Mouse (Mus musculus): Measurements from ENCODE around the gene Igf2. TPM values are rescaled to one million over a fixed set of nuclear protein-coding genes. Genes with fewer than 3 reads are reported as not detected.
A peak's percentile ranks its signal among the peaks of the same experiment; 100 is the strongest.

Igf2 gene
- polyA plus RNA-seq, 1 experiment from 2014 or later: 970 TPM

DNA sequence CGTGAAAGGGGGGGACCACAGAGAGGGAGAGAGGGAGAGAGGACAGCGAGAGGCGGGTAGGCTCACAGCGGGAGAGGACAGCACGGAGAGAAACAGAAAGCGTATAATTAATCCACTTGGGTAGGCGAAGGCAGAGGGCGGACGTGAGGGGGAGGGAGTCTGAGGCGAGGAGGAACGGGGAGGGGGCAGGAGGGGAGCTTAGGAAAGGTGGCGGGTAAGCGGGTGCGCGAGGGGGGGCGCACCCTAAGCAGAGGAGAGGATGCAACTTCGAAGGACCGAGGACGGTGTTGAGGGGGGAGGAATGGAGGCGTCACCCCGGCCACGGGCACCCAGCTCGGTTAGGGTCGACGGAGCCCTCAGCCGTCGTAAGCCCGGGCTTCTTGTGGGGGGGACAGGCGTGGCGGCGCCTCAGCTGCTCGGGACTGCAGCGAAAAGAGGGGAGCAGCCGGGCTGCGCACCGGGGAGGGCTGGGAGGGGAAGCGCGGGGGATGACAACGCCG lies 7.9 kb downstream of the Igf2 start:
- ATAC-seq (ENCODE audit: insufficient number of reproducible peaks, low FRiP score, low TSS enrichment, low read depth): peak; percentile 1; the same call in 1 of the 2 replicates
- peak overlapping the region; percentile 71 for H3K4me2 ChIP-seq (replicated peaks)
- H3K27ac ChIP-seq (replicated peaks): peak overlapping the region; percentile 90
- H3K4me1 ChIP-seq: peaks cover 57% of the 10 kb centered on the region
- H3K9ac ChIP-seq: peak overlapping the region; percentile 66
- peaks cover 90% of the 10 kb centered on the region for H3K27me3 ChIP-seq
- peak overlapping the region; percentile 60 for H3K4me3 ChIP-seq (replicated peaks)
- H3K36me3 ChIP-seq: peaks cover 9% of the 10 kb centered on the region; the same call in 1 of the 2 replicates
- no peaks in the 10 kb centered on the region for H3K9me3 ChIP-seq (replicated peaks)
- whole genome bisulfite sequencing: under 1% methylated on average over 40 of the region's 40 CpGs

GRCm38 (mm10) chr7:142657821-142658614 lies 8.6 kb downstream of the Igf2 start:
- ATAC-seq (ENCODE audit: insufficient number of reproducible peaks, low FRiP score, low TSS enrichment, low read depth): no peak

GRCm38 (mm10) chr7:142657341-142657791 lies 9.2 kb downstream of the Igf2 start:
- Histone ChIP-seq H3K36me3 (peaks cover 14% of the 10 kb centered on the region; the same call in 1 of the 2 replicates), H3K9ac (peak overlapping the region; percentile 66), H3K27me3 (peaks cover 80% of the 10 kb centered on the region), H3K4me3 (replicated peaks) (peak overlapping the region; percentile 60), H3K4me2 (replicated peaks) (peak overlapping the region; percentile 71), H3K4me1 (peaks cover 51% of the 10 kb centered on the region), H3K27ac (replicated peaks) (peak overlapping the region; percentile 90), H3K9me3 (replicated peaks) (no peaks in the 10 kb centered on the region)
- 14% methylated on average over 7 of the region's 9 CpGs for WGBS
- ATAC-seq (ENCODE audit: insufficient number of reproducible peaks, low FRiP score, low TSS enrichment, low read depth): peak; percentile 25

More at GRCm38 (mm10) chr7:142657821-142658614, 8.6 kb downstream of the Igf2 start:
- peaks cover 51% of the 10 kb centered on the region for H3K4me1 ChIP-seq
- H3K36me3 ChIP-seq: peaks cover 12% of the 10 kb centered on the region; the same call in 1 of the 2 replicates
- H3K27me3 ChIP-seq: peaks cover 86% of the 10 kb centered on the region
- H3K4me2 ChIP-seq (replicated peaks): peak overlapping the region; percentile 71
- H3K27ac ChIP-seq (replicated peaks): peak overlapping the region; percentile 90
- H3K4me3 ChIP-seq (replicated peaks): peak overlapping the region; percentile 60
- 1% methylated on average over 34 of the region's 34 CpGs for WGBS
- peak overlapping the region; percentile 66 for H3K9ac ChIP-seq
- H3K9me3 ChIP-seq (replicated peaks): no peaks in the 10 kb centered on the region

DNA sequence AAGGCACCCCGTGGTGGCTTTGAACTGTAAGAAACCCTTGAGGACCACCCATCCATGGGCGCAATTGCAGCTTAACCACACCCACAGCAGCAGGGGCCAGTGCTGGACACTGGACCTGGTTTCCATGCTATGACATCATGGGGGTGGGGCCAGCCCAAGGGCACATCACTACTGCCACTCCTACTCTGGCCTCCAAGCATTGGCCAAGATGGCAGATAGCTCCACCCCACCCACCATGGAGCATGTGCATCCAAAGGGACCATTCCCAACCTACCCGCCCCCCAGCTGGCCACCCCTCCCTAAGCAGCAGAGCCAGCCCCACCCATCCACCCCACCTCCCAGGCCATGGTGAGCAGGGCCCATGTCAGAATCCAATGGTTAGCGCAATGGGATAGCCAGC lies 10.6 kb downstream of the Igf2 start:
- peak overlapping the region; percentile 31; the same call in 1 of the 2 replicates for H3K9ac ChIP-seq

DNA sequence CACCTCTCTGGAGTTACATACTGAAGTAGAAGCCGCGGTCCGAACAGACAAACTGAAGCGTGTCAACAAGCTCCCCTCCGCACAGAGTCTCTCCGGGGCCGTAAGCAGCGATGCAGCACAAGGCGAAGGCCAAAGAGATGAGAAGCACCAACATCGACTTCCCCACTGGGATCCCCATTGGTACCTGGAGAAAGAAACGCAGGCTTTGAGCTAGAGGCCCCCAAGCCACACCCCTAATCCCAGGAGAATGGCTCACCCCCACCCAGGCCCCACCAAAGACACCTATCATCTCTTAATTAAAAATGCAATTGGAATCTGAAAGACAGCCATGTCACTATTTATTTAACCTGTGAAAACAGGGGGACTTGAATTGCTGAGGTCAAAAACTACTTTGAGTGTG lies 11.0 kb downstream of the Igf2 start:
- Histone ChIP-seq H3K27ac (replicated peaks) (no peak overlapping the region), H3K27me3 (peaks cover 66% of the 10 kb centered on the region), H3K9ac (peak overlapping the region; percentile 15; the same call in 1 of the 2 replicates), H3K4me2 (replicated peaks) (peak overlapping the region; percentile 71), H3K4me3 (replicated peaks) (peak overlapping the region; percentile 60), H3K9me3 (replicated peaks) (no peaks in the 10 kb centered on the region), H3K4me1 (peaks cover 44% of the 10 kb centered on the region), H3K36me3 (peaks cover 24% of the 10 kb centered on the region; the same call in 1 of the 2 replicates)
- ATAC-seq (ENCODE audit: insufficient number of reproducible peaks, low FRiP score, low TSS enrichment, low read depth): no peak
- whole genome bisulfite sequencing: 16% methylated on average over 11 of the region's 11 CpGs

More for the DNA sequence above, 10.6 kb downstream of the Igf2 start:
- Histone ChIP-seq H3K27me3 (peaks cover 70% of the 10 kb centered on the region), H3K4me3 (replicated peaks) (peak overlapping the region; percentile 60), H3K27ac (replicated peaks) (peak overlapping the region; percentile 55; the same call in 1 of the 2 replicates), H3K4me1 (peaks cover 49% of the 10 kb centered on the region), H3K9me3 (replicated peaks) (no peaks in the 10 kb centered on the region), H3K4me2 (replicated peaks) (peak overlapping the region; percentile 71), H3K36me3 (peaks cover 22% of the 10 kb centered on the region; the same call in 1 of the 2 replicates)
- WGBS: 48% methylated on average over 4 of the region's 4 CpGs
- ATAC-seq (ENCODE audit: insufficient number of reproducible peaks, low FRiP score, low TSS enrichment, low read depth): no peak; the same call in 1 of the 2 replicates

DNA sequence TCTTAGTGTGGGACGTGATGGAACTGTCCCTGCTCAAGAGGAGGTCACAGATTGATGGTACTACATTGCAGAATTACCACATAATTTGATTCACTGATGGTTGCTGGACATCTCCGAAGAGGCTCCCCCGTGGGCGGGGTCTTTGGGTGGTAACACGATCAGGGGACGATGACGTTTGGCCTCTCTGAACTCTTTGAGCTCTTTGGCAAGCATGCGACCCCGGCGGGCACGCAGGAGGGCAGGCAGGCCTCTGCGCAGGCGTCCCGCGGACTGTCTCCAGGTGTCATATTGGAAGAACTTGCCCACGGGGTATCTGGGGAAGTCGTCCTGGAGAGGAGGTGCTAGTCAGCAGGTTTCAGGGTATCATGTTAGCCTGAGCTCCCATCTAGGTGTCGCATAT lies 12.9 kb downstream of the Igf2 start:
- no peak for ATAC-seq (ENCODE audit: insufficient number of reproducible peaks, low FRiP score, low TSS enrichment, low read depth)
- peak overlapping the region; percentile 60; the same call in 1 of the 2 replicates for H3K4me3 ChIP-seq (replicated peaks)
- H3K4me2 ChIP-seq (replicated peaks): no peak overlapping the region
- peaks cover 24% of the 10 kb centered on the region; the same call in 1 of the 2 replicates for H3K36me3 ChIP-seq
- 0 out of 2 replicates have a peak overlapping the region, but pooled peaks have one; percentile 39 for H3K27ac ChIP-seq (replicated peaks)
- 19% methylated on average over 18 of the region's 18 CpGs for WGBS
- no peak overlapping the region for H3K9ac ChIP-seq
- peaks cover 29% of the 10 kb centered on the region for H3K4me1 ChIP-seq
- no peaks in the 10 kb centered on the region for H3K9me3 ChIP-seq (replicated peaks)
- peaks cover 47% of the 10 kb centered on the region for H3K27me3 ChIP-seq

DNA sequence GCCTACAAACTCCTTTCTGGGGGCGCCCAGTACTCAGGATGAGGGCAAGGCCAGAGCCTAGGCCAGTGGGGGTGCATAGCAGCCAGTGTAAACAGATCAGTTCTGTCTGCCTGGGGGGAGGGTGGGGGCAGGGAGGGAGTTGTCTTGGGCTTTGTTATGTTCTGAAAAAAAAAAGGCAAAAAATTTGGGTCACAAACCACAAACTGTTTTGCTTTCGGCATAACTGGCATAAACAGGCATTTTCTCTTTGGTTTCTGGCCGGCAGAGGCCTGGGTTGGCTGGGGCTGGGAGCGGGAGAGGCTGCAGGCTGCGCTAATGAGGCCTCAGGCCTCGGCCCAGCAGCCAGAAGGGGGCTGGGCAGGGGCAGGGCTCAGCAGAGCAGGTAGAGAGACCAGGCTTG lies 19.9 kb downstream of the Igf2 start:
- H3K36me3 ChIP-seq: peaks cover 6% of the 10 kb centered on the region; the same call in 1 of the 2 replicates
- no peak overlapping the region for H3K4me3 ChIP-seq (replicated peaks)
- H3K4me1 ChIP-seq: peaks cover 19% of the 10 kb centered on the region
- H3K9me3 ChIP-seq (replicated peaks): no peaks in the 10 kb centered on the region
- H3K4me2 ChIP-seq (replicated peaks): no peak overlapping the region
- H3K27ac ChIP-seq (replicated peaks): 0 out of 2 replicates have a peak overlapping the region, but pooled peaks have one; percentile 22
- ATAC-seq (ENCODE audit: insufficient number of reproducible peaks, low FRiP score, low TSS enrichment, low read depth): no peak; the same call in 1 of the 2 replicates
- H3K27me3 ChIP-seq: no peaks in the 10 kb centered on the region
- no peak overlapping the region for H3K9ac ChIP-seq
- 21% methylated on average over 6 of the region's 6 CpGs for WGBS

DNA sequence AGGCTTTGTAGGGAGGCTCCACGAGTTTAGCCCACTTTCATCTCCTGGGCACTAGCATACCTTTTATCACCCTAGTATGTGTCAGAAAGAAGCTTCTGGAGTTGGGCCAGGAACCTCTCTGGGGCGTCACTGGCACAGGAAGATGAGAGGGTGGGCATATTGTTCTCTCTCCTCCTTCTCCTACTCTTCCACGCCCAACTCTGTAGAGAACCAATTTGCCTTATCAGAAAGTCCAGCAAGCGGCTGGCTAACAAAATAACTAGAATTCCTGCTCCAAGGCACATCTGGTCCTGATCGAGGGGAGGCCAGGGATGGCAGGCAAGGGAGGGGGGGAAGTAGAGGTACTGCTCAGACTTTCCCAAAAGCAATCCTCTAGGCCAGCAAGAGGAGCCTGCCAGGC lies 21.6 kb downstream of the Igf2 start:
- no peak overlapping the region for H3K9ac ChIP-seq
- H3K9me3 ChIP-seq (replicated peaks): no peaks in the 10 kb centered on the region
- H3K4me2 ChIP-seq (replicated peaks): no peak overlapping the region
- H3K36me3 ChIP-seq: no peaks in the 10 kb centered on the region
- no peaks in the 10 kb centered on the region for H3K27me3 ChIP-seq
- 21% methylated on average over 5 of the region's 5 CpGs for WGBS
- peaks cover 19% of the 10 kb centered on the region for H3K4me1 ChIP-seq
- no peak for ATAC-seq (ENCODE audit: insufficient number of reproducible peaks, low FRiP score, low TSS enrichment, low read depth)
- H3K4me3 ChIP-seq (replicated peaks): no peak overlapping the region
- H3K27ac ChIP-seq (replicated peaks): peak overlapping the region; percentile 18; the same call in 1 of the 2 replicates

DNA sequence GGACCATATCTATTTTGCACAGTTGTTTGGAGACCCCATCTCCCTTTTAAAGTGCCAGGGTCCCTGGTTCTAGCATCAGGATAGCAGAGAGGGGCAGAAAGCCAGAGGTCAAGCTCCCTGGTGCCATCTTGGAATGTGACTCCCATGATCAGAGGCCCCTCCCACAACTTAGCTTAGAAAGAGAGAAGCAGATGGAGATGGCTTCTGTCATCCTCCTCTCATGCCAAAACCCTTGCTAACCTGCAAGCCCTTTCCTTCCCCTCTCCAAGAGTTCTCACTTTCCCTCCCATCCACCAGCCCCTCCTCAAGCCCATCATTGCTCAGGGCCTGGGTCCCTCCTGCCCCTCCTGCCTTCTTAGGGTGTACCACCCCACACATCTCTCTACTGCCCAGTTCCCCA lies 30.4 kb downstream of the Igf2 start:
- H3K4me2 ChIP-seq (replicated peaks): no peak overlapping the region
- H3K4me3 ChIP-seq (replicated peaks): no peak overlapping the region
- ATAC-seq (ENCODE audit: insufficient number of reproducible peaks, low FRiP score, low TSS enrichment, low read depth): no peak
- no peaks in the 10 kb centered on the region for H3K36me3 ChIP-seq
- no peak overlapping the region for H3K27ac ChIP-seq (replicated peaks)
- H3K9ac ChIP-seq: no peak overlapping the region
- peaks cover 6% of the 10 kb centered on the region for H3K4me1 ChIP-seq
- H3K27me3 ChIP-seq: no peaks in the 10 kb centered on the region
- no peaks in the 10 kb centered on the region for H3K9me3 ChIP-seq (replicated peaks)

- no peaks in the 10 kb centered on the region for H3K9me3 ChIP-seq (replicated peaks)
- H3K27me3 ChIP-seq: no peaks in the 10 kb centered on the region
- 0 out of 2 replicates have a peak, but pooled peaks cover 6% of the 10 kb centered on the region for H3K4me1 ChIP-seq
- H3K36me3 ChIP-seq: no peaks in the 10 kb centered on the region
- no peak for ATAC-seq (ENCODE audit: insufficient number of reproducible peaks, low FRiP score, low TSS enrichment, low read depth)
- no peak overlapping the region for H3K4me2 ChIP-seq (replicated peaks)
- 75% methylated on average over 10 of the region's 10 CpGs for whole genome bisulfite sequencing
- H3K9ac ChIP-seq: no peak overlapping the region
- no peak overlapping the region for H3K4me3 ChIP-seq (replicated peaks)
- H3K27ac ChIP-seq (replicated peaks): no peak overlapping the region
Observed at GRCm38 (mm10) chr7:142630691-142631090, 35.9 kb downstream of the Igf2 start.

- Histone ChIP-seq H3K36me3 (no peaks in the 10 kb centered on the region), H3K4me1 (0 out of 2 replicates have a peak, but pooled peaks cover 6% of the 10 kb centered on the region), H3K9ac (no peak overlapping the region), H3K27ac (replicated peaks) (no peak overlapping the region), H3K27me3 (no peaks in the 10 kb centered on the region), H3K4me3 (replicated peaks) (no peak overlapping the region), H3K4me2 (replicated peaks) (no peak overlapping the region), H3K9me3 (replicated peaks) (no peaks in the 10 kb centered on the region)
- ATAC-seq (ENCODE audit: insufficient number of reproducible peaks, low FRiP score, low TSS enrichment, low read depth): no peak
- WGBS: 68% methylated on average over 6 of the region's 6 CpGs
Observed at GRCm38 (mm10) chr7:142629806-142630205, 36.8 kb downstream of the Igf2 start.

Data from embryonic facial prominence, embryonic 15.5 days (tissue).